1 mouse cellular context compared by ENCODE assay signal in genomic region chr11:94992754-94993606, GRCm38 (mm10).
TF ChIP-seq lines count a peak whose summit lies in the region.

No protein-coding gene starts in this region.

TF ChIP-seq in MEL, 35 proteins besides CTCF, POLR2A, EP300 and RAD21:
- TF ChIP-seq MYC (IDR thresholded peaks at IDR 0.05; ENCODE audit: low read depth, low read length) (peak; percentile 66; the same call in 1 of the 2 replicates), TCF12 (IDR thresholded peaks at IDR 0.05; ENCODE audit: low read depth, low read length) (peak; percentile 27), TBP (IDR thresholded peaks at IDR 0.05; ENCODE audit: low read depth, low read length) (0 out of 2 replicates have a peak, but pooled peaks have one; percentile 0), KAT2A (conservative IDR thresholded peaks at IDR 0.05; ENCODE audit: low read depth, low read length) (no peak), BHLHE40 (IDR thresholded peaks at IDR 0.05; ENCODE audit: borderline replicate concordance, low read depth, low read length) (no peak), POLR2AphosphoS2 (IDR thresholded peaks at IDR 0.05; ENCODE audit: low read length) (no peak), USF1 (IDR thresholded peaks at IDR 0.05; ENCODE audit: low read depth, low read length) (peak; percentile 84), ZC3H11A (IDR thresholded peaks at IDR 0.05; ENCODE audit: low read depth, low read length) (no peak), ZNF384 (IDR thresholded peaks at IDR 0.05; ENCODE audit: low read depth, low read length) (peak; percentile 10; the same call in 1 of the 2 replicates), CHD1 (IDR thresholded peaks at IDR 0.05; ENCODE audit: low read depth, low read length) (peak; percentile 21; the same call in 1 of the 2 replicates), MYB (IDR thresholded peaks at IDR 0.05; ENCODE audit: low read depth, low read length) (no peak), USF2 (IDR thresholded peaks at IDR 0.05; ENCODE audit: borderline replicate concordance in 1 of 2, insufficient read depth in 1 of 2, low read depth in 1 of 2, low read length in 2 of 2) (no peak), NRF1 (IDR thresholded peaks at IDR 0.05; ENCODE audit: insufficient read depth, low read depth, low read length, poor library complexity, severe bottlenecking) (no peak), TAL1 (IDR thresholded peaks at IDR 0.05; ENCODE audit: low read length) (no peak), SIN3A (IDR thresholded peaks at IDR 0.05; ENCODE audit: low read length) (peak; percentile 92), RCOR1 (IDR thresholded peaks at IDR 0.05; ENCODE audit: low read depth, low read length) (peak; percentile 32; the same call in 1 of the 2 replicates), ZMIZ1 (IDR thresholded peaks at IDR 0.05; ENCODE audit: low read depth, low read length) (no peak), POLR2AphosphoS5 (IDR thresholded peaks at IDR 0.05; ENCODE audit: borderline replicate concordance, low read depth, low read length) (no peak), MAX (IDR thresholded peaks at IDR 0.05; ENCODE audit: low read length) (peak; percentile 50), SMC3 (IDR thresholded peaks at IDR 0.05; ENCODE audit: low read depth, low read length) (no peak), GATA1 (IDR thresholded peaks at IDR 0.05; ENCODE audit: low read depth, low read length) (no peak), ELF1 (IDR thresholded peaks at IDR 0.05; ENCODE audit: low read depth, low read length) (peak; percentile 51), JUND (IDR thresholded peaks at IDR 0.05; ENCODE audit: low read depth, low read length) (no peak), MXI1 (IDR thresholded peaks at IDR 0.05; ENCODE audit: low read depth, low read length) (peak; percentile 92), E2F4 (IDR thresholded peaks at IDR 0.05; ENCODE audit: borderline replicate concordance, low read depth, low read length) (no peak), UBTF (IDR thresholded peaks at IDR 0.05; ENCODE audit: borderline replicate concordance, insufficient read depth, low read depth, low read length) (0 out of 2 replicates have a peak, but pooled peaks have one; percentile 7), MAZ (IDR thresholded peaks at IDR 0.05; ENCODE audit: low read depth, low read length) (peak; percentile 65; the same call in 1 of the 2 replicates), HCFC1 (IDR thresholded peaks at IDR 0.05; ENCODE audit: low read depth, low read length) (no peak), MAFK (IDR thresholded peaks at IDR 0.05; ENCODE audit: borderline replicate concordance, low read depth, low read length) (no peak), MEF2A (IDR thresholded peaks at IDR 0.05; ENCODE audit: extremely low read depth, insufficient replicate concordance, low read depth, low read length, poor library complexity, severe bottlenecking) (no peak), GABPA (IDR thresholded peaks at IDR 0.05; ENCODE audit: low read depth, low read length) (no peak), ZKSCAN1 (IDR thresholded peaks at IDR 0.05; ENCODE audit: low read depth, low read length) (no peak), NELFE (IDR thresholded peaks at IDR 0.05; ENCODE audit: low read depth, low read length) (peak; percentile 50), CHD2 (IDR thresholded peaks at IDR 0.05; ENCODE audit: low read length) (no peak), ETS1 (IDR thresholded peaks at IDR 0.05; ENCODE audit: low read depth, low read length) (no peak; the same call in 1 of the 2 replicates)
